Mouse (Mus musculus) embryonic facial prominence, embryonic 14.5 days (tissue): ENCODE data around the gene U2surp. TPM values are rescaled to one million over a fixed set of nuclear protein-coding genes. Genes with fewer than 3 reads are reported as not detected.
"Not testable (repeated sequence)": the region's sequence is repeated elsewhere in the genome, so short reads cannot be mapped to it uniquely, and the experiment has no call there.

ENCODE experiments used
- ATAC-seq: fragments of 200-750 bp; cut with Nextera tagmentation; 2 replicates; pipeline ENCODE4 v1.8.0; 2017; ENCODE audit warnings: low read depth, moderate number of reproducible peaks, moderate TSS enrichment
- DNase-seq: peaks from one replicate; pipeline ENCODE4 v3.0.0-alpha.2; 2015; ENCODE audit warnings: low spot score
- H3K27ac ChIP-seq: fragments of 300-500 bp; sonication (generic); replicated peaks from 2 replicates; pipeline ENCODE4 v1.5.1; 2014; ENCODE audit warnings: low read depth, mild to moderate bottlenecking, low read length, moderate library complexity
- H3K27me3 ChIP-seq: fragments of 300-500 bp; sonication (generic); replicated peaks from 2 replicates; pipeline ENCODE4 v1.6.1; 2014; ENCODE audit warnings: low read length; ENCODE audit not compliant: control insufficient read depth, insufficient read depth
- H3K36me3 ChIP-seq: fragments of 300-500 bp; sonication (generic); 2 replicates; pipeline ENCODE4 v1.6.1; 2014; ENCODE audit warnings: low read length, mixed read lengths; ENCODE audit not compliant: control insufficient read depth, insufficient read depth
- H3K4me1 ChIP-seq: fragments of 300-500 bp; sonication (generic); 2 replicates; pipeline ENCODE4 v1.6.1; 2014; ENCODE audit warnings: antibody characterized with exemption, low read length; ENCODE audit not compliant: control insufficient read depth, insufficient read depth
- H3K4me2 ChIP-seq: fragments of 300-500 bp; sonication (generic); 2 replicates; pipeline ENCODE4 v1.6.1; 2014; ENCODE audit warnings: low read depth, mild to moderate bottlenecking, low read length, moderate library complexity, mixed read lengths
- H3K4me3 ChIP-seq: fragments of 300-500 bp; sonication (generic); 2 replicates; pipeline ENCODE4 v1.5.1; 2014; ENCODE audit warnings: low read depth, mild to moderate bottlenecking, low read length
- H3K9ac ChIP-seq: fragments of 300-500 bp; sonication (generic); 2 replicates; pipeline ENCODE4 v1.6.1; 2014; ENCODE audit warnings: low read depth, mild to moderate bottlenecking, low read length, moderate library complexity, mixed read lengths
- H3K9me3 ChIP-seq: fragments of 300-500 bp; sonication (generic); 2 replicates; pipeline ENCODE4 v1.6.1; 2016; ENCODE audit warnings: low read length; ENCODE audit not compliant: control insufficient read depth
- WGBS: fragments of 180-500 bp; shearing (Covaris S2); extraction: QIAGEN DNeasy Blood & Tissue Kit; methylation state at CpG from one replicate; pipeline ENCODE4 v1.1.7; 2014; 5-methylcytosine and 5-hydroxymethylcytosine counted together
- polyA plus RNA-seq: library from polyadenylated mRNA; unstranded; fragments of >200 nt; fragmentation: Nextera tagmentation; extraction: Ambion mirVana; gene quantifications from 2 replicates; pipeline ENCODE4 v1.2.1, GENCODE M21; 2014

Gene U2surp
- polyA plus RNA-seq, 1 experiment from 2014 or later: 97.0 TPM

- peaks cover 16% of the 10 kb centered on the region for H3K36me3 ChIP-seq
- no peak overlapping the region for H3K4me2 ChIP-seq
- no peak overlapping the region for H3K4me3 ChIP-seq
- no peaks in the 10 kb centered on the region for H3K4me1 ChIP-seq
- H3K27ac ChIP-seq: no peak overlapping the region
- no peak for DNase-seq
- no peaks in the 10 kb centered on the region for H3K9me3 ChIP-seq
- no peaks in the 10 kb centered on the region for H3K27me3 ChIP-seq
- no peak for ATAC-seq
- no peak overlapping the region for H3K9ac ChIP-seq
These were observed 11.9 kb downstream of the U2surp start for GRCm38 (mm10) chr9:95499848-95500247.

GRCm38 (mm10) chr9:95495038-95495437 is 16.8 kb downstream of the U2surp start:
- no peak overlapping the region for H3K9ac ChIP-seq
- ATAC-seq (no peak), DNase-seq (no peak)
- 76% methylated on average over 1 of the region's 1 CpGs for WGBS
- H3K9me3 ChIP-seq: no peaks in the 10 kb centered on the region
- H3K4me1 ChIP-seq: no peaks in the 10 kb centered on the region
- no peaks in the 10 kb centered on the region for H3K27me3 ChIP-seq
- H3K4me2 ChIP-seq: no peak overlapping the region
- no peak overlapping the region for H3K4me3 ChIP-seq
- H3K27ac ChIP-seq: no peak overlapping the region
- H3K36me3 ChIP-seq: peaks cover 28% of the 10 kb centered on the region

GRCm38 (mm10) chr9:95493393-95493792 is 18.4 kb downstream of the U2surp start:
- no peaks in the 10 kb centered on the region for H3K4me1 ChIP-seq
- no peak overlapping the region for H3K27ac ChIP-seq
- H3K27me3 ChIP-seq: no peaks in the 10 kb centered on the region
- ATAC-seq (no peak), DNase-seq (no peak)
- H3K4me3 ChIP-seq: no peak overlapping the region
- WGBS: 92% methylated on average over 3 of the region's 3 CpGs
- no peak overlapping the region for H3K9ac ChIP-seq
- H3K4me2 ChIP-seq: no peak overlapping the region
- H3K36me3 ChIP-seq: peaks cover 43% of the 10 kb centered on the region
- H3K9me3 ChIP-seq: no peaks in the 10 kb centered on the region

- Histone ChIP-seq H3K27ac (no peak overlapping the region), H3K9ac (no peak overlapping the region), H3K4me3 (no peak overlapping the region), H3K4me2 (no peak overlapping the region), H3K4me1 (no peaks in the 10 kb centered on the region), H3K27me3 (no peaks in the 10 kb centered on the region), H3K36me3 (peaks cover 52% of the 10 kb centered on the region), H3K9me3 (no peaks in the 10 kb centered on the region)
- 95% methylated on average over 3 of the region's 3 CpGs for WGBS
- no peak for ATAC-seq
- no peak for DNase-seq
These were observed 21.8 kb downstream of the U2surp start for GRCm38 (mm10) chr9:95490003-95490402.

- Histone ChIP-seq H3K27ac (no peak overlapping the region), H3K36me3 (peaks cover 59% of the 10 kb centered on the region), H3K4me3 (no peak overlapping the region), H3K4me2 (no peak overlapping the region), H3K4me1 (no peaks in the 10 kb centered on the region), H3K9ac (no peak overlapping the region), H3K27me3 (no peaks in the 10 kb centered on the region), H3K9me3 (no peaks in the 10 kb centered on the region)
- ATAC-seq: no peak
- DNase-seq: no peak
These were observed 22.9 kb downstream of the U2surp start for GRCm38 (mm10) chr9:95488861-95489260.

- H3K36me3 ChIP-seq: peaks cover 82% of the 10 kb centered on the region
- no peaks in the 10 kb centered on the region for H3K27me3 ChIP-seq
- H3K9me3 ChIP-seq: no peaks in the 10 kb centered on the region
- no peak overlapping the region for H3K9ac ChIP-seq
- ATAC-seq (no peak), DNase-seq (no peak)
- H3K4me3 ChIP-seq: no peak overlapping the region
- WGBS: 84% methylated on average over 3 of the region's 3 CpGs
- H3K4me2 ChIP-seq: no peak overlapping the region
- no peak overlapping the region for H3K27ac ChIP-seq
- no peaks in the 10 kb centered on the region for H3K4me1 ChIP-seq
These were observed 31.8 kb downstream of the U2surp start for GRCm38 (mm10) chr9:95479981-95480380.

- Histone ChIP-seq H3K4me1 (no peaks in the 10 kb centered on the region), H3K9ac (no peak overlapping the region), H3K27me3 (no peaks in the 10 kb centered on the region), H3K9me3 (no peaks in the 10 kb centered on the region), H3K4me3 (no peak overlapping the region), H3K36me3 (peaks cover 80% of the 10 kb centered on the region), H3K27ac (no peak overlapping the region), H3K4me2 (no peak overlapping the region)
- WGBS: 92% methylated on average over 5 of the region's 5 CpGs
- ATAC-seq: no peak
- DNase-seq: no peak
These were observed 33.4 kb downstream of the U2surp start for GRCm38 (mm10) chr9:95478443-95478842.

- H3K27me3 ChIP-seq: no peaks in the 10 kb centered on the region
- no peak overlapping the region for H3K9ac ChIP-seq
- ATAC-seq (no peak), DNase-seq (peak; percentile 57)
- H3K9me3 ChIP-seq: no peaks in the 10 kb centered on the region
- H3K4me1 ChIP-seq: no peaks in the 10 kb centered on the region
- H3K27ac ChIP-seq: no peak overlapping the region
- H3K4me2 ChIP-seq: no peak overlapping the region
- H3K36me3 ChIP-seq: peaks cover 75% of the 10 kb centered on the region
- WGBS: 84% methylated on average over 1 of the region's 1 CpGs
- no peak overlapping the region for H3K4me3 ChIP-seq
These were observed 38.9 kb downstream of the U2surp start for GRCm38 (mm10) chr9:95472926-95473325.

- DNase-seq, H3K4me2 ChIP-seq, ATAC-seq, H3K27me3 ChIP-seq, H3K27ac ChIP-seq, H3K9me3 ChIP-seq, H3K4me3 ChIP-seq, H3K4me1 ChIP-seq, H3K9ac ChIP-seq: not testable (repeated sequence)
- WGBS: 91% methylated on average over 6 of the region's 7 CpGs
- H3K36me3 ChIP-seq: peaks cover 74% of the 10 kb centered on the region
These were observed 42.7 kb downstream of the U2surp start for GRCm38 (mm10) chr9:95469011-95469576.
